Mouse (Mus musculus): ENCODE results near the gene Itga2.

Gene Itga2

DNA sequence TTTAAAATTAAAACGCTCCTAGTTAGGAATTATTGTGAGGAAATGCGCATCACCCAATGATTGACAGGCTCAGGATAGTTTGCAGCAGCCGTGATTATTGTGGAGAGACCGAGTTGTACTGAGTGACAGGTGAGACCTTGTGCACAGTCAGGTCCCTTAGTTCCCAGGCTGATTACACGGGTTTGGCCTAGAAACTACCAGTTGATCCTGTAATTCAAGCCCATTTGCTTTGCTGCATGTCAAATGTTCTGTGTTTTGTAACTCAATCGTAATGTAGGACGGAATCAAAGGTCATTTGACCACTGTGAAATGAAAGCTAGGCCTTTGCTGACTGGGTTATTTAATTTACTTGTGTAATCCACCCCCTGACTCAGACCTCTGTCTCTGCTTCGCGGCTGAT, 113.4 kb downstream of the Itga2 start:
- DNase-seq (ENCODE audit: low read depth), result peak; percentile 51

DNA sequence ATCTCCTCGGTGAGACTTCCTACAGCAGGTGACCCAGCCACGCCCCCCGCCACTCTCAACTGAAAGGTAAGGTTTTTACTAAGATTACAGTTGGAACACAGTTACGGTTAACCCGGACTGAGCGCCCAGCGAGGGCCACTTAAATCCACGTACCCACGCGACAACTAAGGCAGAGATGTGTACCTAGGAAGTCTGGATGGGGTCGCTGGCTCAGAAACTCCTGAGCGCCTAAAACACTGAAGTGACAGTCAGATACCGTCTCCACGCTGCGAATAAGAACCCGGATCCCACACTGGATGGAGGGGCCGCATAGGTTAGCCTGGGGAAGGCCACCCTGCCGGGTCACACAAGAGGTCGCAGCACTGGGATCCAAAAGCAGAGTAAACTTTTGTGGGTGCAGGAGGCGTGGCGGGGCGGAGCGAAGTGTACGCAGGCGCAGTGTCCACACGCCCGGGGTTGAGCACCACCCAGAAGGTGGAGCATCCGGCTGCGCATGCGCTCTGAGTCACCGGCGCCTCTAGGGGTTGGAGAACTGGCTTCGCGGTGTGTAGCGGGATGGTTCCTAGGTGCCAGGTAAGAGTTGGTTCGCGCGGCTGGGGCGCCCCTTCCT, 114.0 kb downstream of the Itga2 start, which contains the start of gene Mocs2:
Gene Mocs2 (plus strand): TSS at position 486 of the 610 bp plus-strand sequence.
- peak; percentile 88 for DNase-seq (ENCODE audit: low read depth)

DNA sequence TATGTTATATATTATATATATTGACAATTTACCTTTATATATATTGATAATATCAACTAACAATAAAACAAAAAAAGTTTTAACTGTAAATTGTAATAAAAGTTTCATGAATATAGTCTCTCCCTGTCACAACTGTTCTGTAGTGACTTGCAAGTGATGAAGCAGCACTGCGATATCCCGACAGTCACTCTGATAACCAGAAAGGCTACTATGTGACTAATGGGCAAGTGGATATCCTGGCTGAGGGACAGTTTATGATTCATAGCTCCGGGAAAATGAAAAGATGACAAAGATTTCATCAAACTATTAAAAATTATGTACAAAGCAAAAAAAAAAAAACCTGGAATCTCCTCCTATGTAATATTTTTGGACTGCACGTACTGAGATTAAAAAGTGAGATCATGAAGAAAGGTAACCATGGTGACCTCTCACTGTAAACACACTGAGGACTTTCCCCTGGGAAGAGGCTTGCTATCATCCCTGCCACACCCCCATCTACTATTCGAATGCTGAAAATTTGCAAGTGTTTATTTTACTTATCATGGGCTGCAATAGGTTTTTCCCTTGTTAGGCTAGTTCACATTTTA, 122.2 kb downstream of the Itga2 start:
- DNase-seq (ENCODE audit: low read depth), result peak; percentile 47

DNA sequence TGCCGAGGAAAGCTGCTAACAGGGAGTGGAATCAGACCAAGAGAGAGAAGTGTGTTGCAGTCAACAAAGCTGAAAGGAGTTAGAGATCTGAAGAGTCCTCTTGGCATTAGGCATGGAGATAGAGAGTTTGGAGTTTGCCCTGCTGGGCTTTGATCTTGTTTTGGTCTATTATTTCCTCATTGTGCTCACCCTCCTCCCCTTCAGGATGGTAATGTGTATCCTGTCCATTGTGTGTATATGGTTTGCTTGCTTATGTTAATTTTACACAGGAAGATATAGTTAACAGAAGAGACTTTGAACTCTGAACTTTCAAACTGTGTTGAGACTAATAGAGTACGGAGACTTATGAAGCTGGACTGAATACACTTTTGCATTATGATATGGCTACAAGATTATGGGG, 128.9 kb downstream of the Itga2 start:
- DNase-seq (ENCODE audit: low read depth), result no peak

DNA sequence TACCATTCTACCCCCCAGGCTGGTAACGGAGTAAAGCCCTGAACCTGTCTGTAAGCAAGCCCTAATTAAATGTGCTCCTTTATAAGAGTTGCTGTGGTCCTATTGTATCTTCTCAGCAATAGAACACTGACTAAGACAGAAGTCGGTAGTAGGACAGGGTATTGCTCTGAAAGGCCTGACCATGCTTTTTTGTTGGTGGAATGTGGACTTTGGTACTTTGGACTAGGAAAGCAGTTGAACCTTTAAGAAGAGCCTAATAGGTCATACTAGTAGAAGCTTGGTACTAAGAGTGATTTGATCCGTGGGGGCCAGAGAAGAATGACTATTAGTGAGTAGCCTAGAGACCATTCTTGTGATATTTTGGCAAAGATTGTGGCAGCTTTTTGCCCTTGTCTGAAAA, 130.0 kb downstream of the Itga2 start:
- no peak for DNase-seq (ENCODE audit: low read depth)

DNA sequence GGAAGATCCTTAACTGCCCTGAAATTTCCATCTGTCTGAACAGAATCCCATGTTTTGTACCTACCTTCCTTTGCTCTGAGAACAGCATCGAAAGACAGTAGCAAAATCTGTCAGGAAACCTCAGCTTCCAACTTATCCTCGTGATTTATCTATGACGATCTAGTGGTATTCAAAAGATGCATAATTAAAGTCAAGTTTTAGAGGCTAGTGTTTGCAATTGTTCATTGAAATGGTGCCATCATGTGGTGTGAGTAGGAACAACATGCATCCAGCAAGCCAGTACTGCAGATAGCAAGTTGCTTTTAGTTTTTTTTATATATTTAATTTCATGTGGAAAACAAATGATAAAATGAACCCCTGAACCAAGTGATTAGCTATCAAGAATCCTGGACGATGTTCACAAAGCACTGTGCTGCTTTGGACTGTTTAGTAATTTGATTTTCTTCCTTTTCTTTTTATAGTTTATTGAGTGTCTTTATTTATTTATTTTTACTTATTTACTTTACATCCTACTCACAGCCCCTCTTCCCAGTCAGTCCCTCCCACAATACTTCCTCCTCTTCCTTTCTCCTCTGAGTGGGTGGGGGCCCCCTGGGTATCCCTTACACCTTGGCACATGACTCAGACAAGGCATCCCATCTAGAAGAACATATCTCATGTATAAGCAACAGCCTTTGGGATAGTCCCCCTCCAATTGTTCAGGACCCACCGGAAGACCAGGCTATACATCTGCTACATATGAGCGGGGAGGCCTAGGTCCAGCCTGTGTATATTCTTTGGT, 138.5 kb downstream of the Itga2 start:
- peak; percentile 70 for DNase-seq (ENCODE audit: low read depth)

DNA sequence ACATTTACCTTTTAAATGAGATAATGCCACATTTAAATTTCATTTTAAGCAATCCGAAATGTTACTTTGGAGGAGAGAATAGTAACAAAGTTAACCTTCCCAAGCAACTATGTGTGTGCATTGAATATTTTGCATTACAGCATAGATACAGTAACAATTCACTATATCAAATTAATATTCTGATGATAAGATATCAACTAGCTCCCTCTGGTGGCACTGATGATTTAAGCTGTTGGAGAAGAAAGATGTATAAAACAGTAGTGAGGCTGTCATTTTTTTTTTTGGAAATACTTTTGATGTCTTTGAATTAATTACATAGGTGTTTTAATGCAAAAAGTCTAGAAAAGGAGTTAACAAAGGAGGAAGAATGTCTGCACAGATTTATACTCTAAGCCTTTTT, 140.4 kb downstream of the Itga2 start:
- peak; percentile 47 for DNase-seq (ENCODE audit: low read depth)

All from 416B (cell line).